Mouse (Mus musculus) lung, postnatal 0 days (tissue): ENCODE data around the gene Asns. TPM values are rescaled to one million over a fixed set of nuclear protein-coding genes. Genes with fewer than 3 reads are reported as not detected.

ENCODE experiments used
- ATAC-seq: fragments of 200-750 bp; cut with Nextera tagmentation; 2 replicates; pipeline ENCODE4 v1.8.0; 2017; ENCODE audit warnings: moderate library complexity
- DNase-seq: peaks from one replicate; pipeline ENCODE4 v3.0.0-alpha.2; 2016; ENCODE audit warnings: low spot score
- H3K27ac ChIP-seq: fragments of 300-500 bp; sonication (generic); 2 replicates; pipeline ENCODE4 v1.5.1; 2014; ENCODE audit warnings: antibody characterized with exemption, mild to moderate bottlenecking, low read length, mixed read lengths
- H3K27me3 ChIP-seq: fragments of 300-500 bp; sonication (generic); replicated peaks from 2 replicates; pipeline ENCODE4 v1.6.1; 2014; ENCODE audit warnings: low read length, mixed read lengths; ENCODE audit not compliant: insufficient read depth
- H3K36me3 ChIP-seq: fragments of 300-500 bp; sonication (generic); 2 replicates; pipeline ENCODE4 v1.6.1; 2014; ENCODE audit warnings: low read length, mixed read lengths; ENCODE audit not compliant: insufficient read depth
- H3K4me1 ChIP-seq: fragments of 300-500 bp; sonication (generic); 2 replicates; pipeline ENCODE4 v1.6.1; 2014; ENCODE audit warnings: antibody characterized with exemption, low read depth, low read length, mixed read lengths; ENCODE audit not compliant: insufficient read depth
- H3K4me2 ChIP-seq: fragments of 300-500 bp; sonication (generic); replicated peaks from 2 replicates; pipeline ENCODE4 v1.6.1; 2014; ENCODE audit warnings: low read depth, mild to moderate bottlenecking, low read length, moderate library complexity, mixed read lengths
- H3K4me3 ChIP-seq: fragments of 300-500 bp; sonication (generic); 2 replicates; pipeline ENCODE4 v1.5.1; 2014; ENCODE audit warnings: low read depth, low read length
- H3K9ac ChIP-seq: fragments of 300-500 bp; sonication (generic); replicated peaks from 2 replicates; pipeline ENCODE4 v1.6.1; 2014; ENCODE audit warnings: low read depth, mild to moderate bottlenecking
- H3K9me3 ChIP-seq: fragments of 300-500 bp; sonication (generic); 2 replicates; pipeline ENCODE4 v1.6.1; 2016; ENCODE audit warnings: low read length, mixed read lengths
- CTCF ChIP-seq: IDR thresholded peaks from 2 replicates; pipeline ENCODE4 v1.5.1; 2016; ENCODE audit warnings: antibody characterized with exemption, mild to moderate bottlenecking
- EP300 ChIP-seq: IDR thresholded peaks from 2 replicates; pipeline ENCODE4 v1.6.1; 2016; ENCODE audit warnings: antibody characterized with exemption, mild to moderate bottlenecking, control low read depth
- WGBS: fragments of 180-500 bp; shearing (Covaris S2); extraction: QIAGEN DNeasy Blood & Tissue Kit; methylation state at CpG from one replicate; pipeline ENCODE4 v1.1.7; 2014; 5-methylcytosine and 5-hydroxymethylcytosine counted together
- polyA plus RNA-seq: library from polyadenylated mRNA; unstranded; fragments of >200 nt; fragmentation: Nextera tagmentation; extraction: Ambion mirVana; gene quantifications from 2 replicates; pipeline ENCODE4 v1.2.1, GENCODE M21; 2015

Asns gene
- polyA plus RNA-seq, 1 experiment from 2014 or later, result 16.8 TPM

- ATAC-seq (no peak), DNase-seq (no peak)
- Histone ChIP-seq H3K4me2 (no peak overlapping the region), H3K9ac (no peak overlapping the region), H3K27ac (no peak overlapping the region), H3K4me3 (no peak overlapping the region), H3K4me1 (no peaks in the 10 kb centered on the region), H3K36me3 (no peaks in the 10 kb centered on the region), H3K27me3 (no peaks in the 10 kb centered on the region), H3K9me3 (no peaks in the 10 kb centered on the region)
- no peak for TF ChIP-seq EP300
- 85% methylated on average over 5 of the region's 5 CpGs for WGBS
These were observed 35.2 kb upstream of the Asns start for GRCm38 (mm10) chr6:7728241-7728640.

- WGBS, result 39% methylated on average over 4 of the region's 4 CpGs
- Histone ChIP-seq H3K9me3 (no peaks in the 10 kb centered on the region), H3K9ac (no peak overlapping the region), H3K4me1 (no peaks in the 10 kb centered on the region), H3K4me2 (no peak overlapping the region), H3K27ac (no peak overlapping the region), H3K27me3 (no peaks in the 10 kb centered on the region), H3K36me3 (no peaks in the 10 kb centered on the region), H3K4me3 (no peak overlapping the region)
- peak; percentile 4 for DNase-seq
- TF ChIP-seq CTCF (no peak), EP300 (no peak)
- ATAC-seq, result no peak
These were observed 23.2 kb upstream of the Asns start for GRCm38 (mm10) chr6:7716236-7716635.

- TF ChIP-seq EP300, result no peak
- no peak for TF ChIP-seq CTCF
- WGBS, result 42% methylated on average over 2 of the region's 2 CpGs
- Histone ChIP-seq H3K36me3 (no peaks in the 10 kb centered on the region), H3K27me3 (no peaks in the 10 kb centered on the region), H3K27ac (no peak overlapping the region), H3K4me1 (no peaks in the 10 kb centered on the region), H3K9ac (no peak overlapping the region), H3K4me2 (no peak overlapping the region), H3K4me3 (no peak overlapping the region), H3K9me3 (no peaks in the 10 kb centered on the region)
- DNase-seq, result no peak
- no peak for ATAC-seq
These were observed 21.2 kb upstream of the Asns start for GRCm38 (mm10) chr6:7714230-7714629.

- no peak overlapping the region for H3K4me2 ChIP-seq
- no peak for DNase-seq
- WGBS, result 64% methylated on average over 3 of the region's 3 CpGs
- H3K9ac ChIP-seq, result no peak overlapping the region
- TF ChIP-seq CTCF (no peak), EP300 (no peak)
- no peaks in the 10 kb centered on the region for H3K36me3 ChIP-seq
- H3K4me1 ChIP-seq, result no peaks in the 10 kb centered on the region
- no peak overlapping the region for H3K4me3 ChIP-seq
- no peak for ATAC-seq
- no peaks in the 10 kb centered on the region for H3K27me3 ChIP-seq
- H3K27ac ChIP-seq, result no peak overlapping the region
- H3K9me3 ChIP-seq, result no peaks in the 10 kb centered on the region
These were observed 18.8 kb upstream of the Asns start for GRCm38 (mm10) chr6:7711837-7712330.

GRCm38 (mm10) chr6:7708246-7708645 is 15.2 kb upstream of the Asns start:
- no peaks in the 10 kb centered on the region for H3K27me3 ChIP-seq
- H3K4me1 ChIP-seq, result no peaks in the 10 kb centered on the region
- TF ChIP-seq CTCF (no peak), EP300 (no peak)
- ATAC-seq (no peak), DNase-seq (no peak)
- H3K36me3 ChIP-seq, result no peaks in the 10 kb centered on the region
- no peak overlapping the region for H3K9ac ChIP-seq
- no peak overlapping the region for H3K4me3 ChIP-seq
- 69% methylated on average over 3 of the region's 3 CpGs for whole genome bisulfite sequencing
- H3K27ac ChIP-seq, result no peak overlapping the region
- no peak overlapping the region for H3K4me2 ChIP-seq
- no peaks in the 10 kb centered on the region for H3K9me3 ChIP-seq

GRCm38 (mm10) chr6:7706796-7707195 is 13.7 kb upstream of the Asns start:
- ATAC-seq, result no peak
- WGBS, result 54% methylated on average over 1 of the region's 1 CpGs

More at GRCm38 (mm10) chr6:7706796-7707195, 13.7 kb upstream of the Asns start:
- Histone ChIP-seq H3K4me1 (no peaks in the 10 kb centered on the region), H3K9ac (no peak overlapping the region), H3K27me3 (no peaks in the 10 kb centered on the region), H3K27ac (no peak overlapping the region), H3K9me3 (no peaks in the 10 kb centered on the region), H3K36me3 (no peaks in the 10 kb centered on the region), H3K4me3 (no peak overlapping the region), H3K4me2 (no peak overlapping the region)
- no peak for DNase-seq
- TF ChIP-seq CTCF, result no peak
- no peak for TF ChIP-seq EP300
